Mouse (Mus musculus) layer of hippocampus, adult 9-10 months (tissue): ENCODE data around the gene Sdhb.

Experiments
- DNase-seq: peaks from one replicate; pipeline ENCODE4 v3.0.0; 2022; ENCODE audit warnings: low spot score

Gene Sdhb

GRCm38 (mm10) chr4:141014114-141014513 is 53.1 kb downstream of the Sdhb start:
- no peak for DNase-seq

DNA sequence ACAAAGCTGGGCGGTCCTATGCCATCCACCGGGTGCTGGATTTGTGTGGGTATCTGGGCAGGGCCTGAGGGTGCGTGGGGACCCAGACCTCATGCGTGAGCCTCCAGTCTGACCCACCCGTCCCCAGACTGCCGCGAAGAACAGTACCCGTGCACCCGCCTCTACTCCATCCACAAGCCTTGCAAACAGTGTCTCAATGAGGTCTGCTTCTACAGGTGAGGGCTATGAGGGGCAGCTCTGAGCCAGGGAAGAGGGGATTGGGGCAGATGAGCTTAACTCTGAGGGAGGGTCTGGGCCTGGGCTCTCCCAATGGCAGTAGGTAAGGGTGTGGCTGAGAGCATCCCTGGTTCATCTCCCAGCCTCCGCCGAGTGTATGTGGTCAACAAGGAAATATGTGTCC is 53.9 kb downstream of the Sdhb start:
- no peak for DNase-seq

- no peak for DNase-seq
Observed at GRCm38 (mm10) chr4:141015356-141015755, 54.4 kb downstream of the Sdhb start.

DNA sequence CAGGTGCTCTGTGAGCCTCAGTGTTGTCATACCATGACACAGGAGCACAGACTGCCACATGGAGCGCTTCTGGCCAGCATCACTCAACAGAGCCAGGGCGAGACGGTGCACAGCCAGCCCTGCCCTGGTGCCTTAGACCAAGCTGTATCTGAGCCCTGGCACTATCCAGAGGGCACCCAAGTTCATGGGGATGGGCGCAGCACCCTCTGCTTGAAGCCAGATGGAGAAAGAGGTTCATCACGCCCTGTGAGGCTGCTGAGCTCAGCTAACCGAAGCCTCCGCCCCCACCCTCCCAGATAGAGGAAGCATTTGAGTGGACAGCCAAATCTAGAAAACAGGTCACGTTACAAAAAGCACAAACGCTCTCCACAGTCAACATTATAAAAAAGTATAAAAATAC is 55.3 kb downstream of the Sdhb start:
- no peak for DNase-seq

- DNase-seq, result no peak
Observed at GRCm38 (mm10) chr4:141017657-141018436, 56.8 kb downstream of the Sdhb start.

DNA sequence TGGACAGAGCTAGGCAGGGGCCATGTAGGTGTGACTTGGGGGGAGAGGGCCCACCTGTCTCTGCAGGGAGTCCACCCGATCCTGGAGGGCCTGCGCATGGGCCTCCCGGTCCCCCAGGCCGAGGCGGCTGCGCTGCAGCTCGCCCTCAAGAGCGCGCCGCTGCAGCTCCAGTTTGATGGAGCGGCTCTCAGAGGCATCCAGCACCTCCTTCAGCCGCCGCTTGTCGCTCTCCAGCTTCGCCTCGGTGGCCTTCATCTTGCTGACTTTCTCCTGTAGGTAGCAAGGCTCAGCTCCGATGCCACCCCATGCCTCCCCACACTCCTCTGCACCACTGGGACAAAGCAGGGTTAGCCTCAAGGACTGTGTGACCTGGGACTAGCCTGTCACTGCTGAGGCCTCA is 59.2 kb downstream of the Sdhb start:
- DNase-seq, result no peak

DNA sequence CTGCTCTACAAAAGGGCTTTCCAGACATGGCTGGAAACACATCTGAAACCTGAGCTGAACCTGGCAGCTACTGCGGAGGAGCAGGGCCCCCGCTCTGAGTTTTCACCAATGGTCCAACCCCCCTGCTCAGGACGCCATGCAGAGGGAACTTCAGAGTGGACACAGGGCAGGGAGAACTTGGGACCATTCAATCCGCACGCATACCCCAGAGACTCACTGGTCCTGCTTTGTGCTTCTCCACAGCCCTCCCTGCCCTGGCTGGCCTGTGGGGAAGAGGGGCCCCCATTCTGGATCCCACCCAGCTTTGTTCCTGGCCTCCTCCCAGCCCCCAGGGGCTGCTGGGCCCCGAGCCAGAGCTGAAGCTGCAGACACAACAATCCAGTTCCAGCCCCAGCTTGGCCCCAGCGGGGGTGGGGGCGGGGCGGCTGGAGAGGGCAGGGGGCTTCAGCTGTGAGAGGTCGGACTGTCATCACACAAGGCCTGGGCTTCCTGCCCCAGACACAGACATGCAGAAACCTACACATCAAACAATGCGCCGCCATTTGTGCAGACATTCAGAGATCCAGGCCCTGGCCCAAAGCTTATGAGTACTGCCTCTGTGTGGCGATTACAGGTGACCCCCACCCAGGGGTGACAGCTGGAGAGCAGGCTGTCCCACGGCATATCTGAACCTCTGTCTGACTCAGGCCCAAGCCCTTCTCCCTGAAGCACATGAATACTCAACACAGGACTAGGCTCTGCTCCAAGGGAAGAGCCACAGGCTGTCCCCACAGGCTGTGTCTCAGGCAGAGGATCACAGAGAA is 60.0 kb downstream of the Sdhb start:
- no peak for DNase-seq

- no peak for DNase-seq
Observed at GRCm38 (mm10) chr4:141021614-141021929, 60.6 kb downstream of the Sdhb start.

GRCm38 (mm10) chr4:141024052-141024451 is 63.0 kb downstream of the Sdhb start:
- no peak for DNase-seq

DNA sequence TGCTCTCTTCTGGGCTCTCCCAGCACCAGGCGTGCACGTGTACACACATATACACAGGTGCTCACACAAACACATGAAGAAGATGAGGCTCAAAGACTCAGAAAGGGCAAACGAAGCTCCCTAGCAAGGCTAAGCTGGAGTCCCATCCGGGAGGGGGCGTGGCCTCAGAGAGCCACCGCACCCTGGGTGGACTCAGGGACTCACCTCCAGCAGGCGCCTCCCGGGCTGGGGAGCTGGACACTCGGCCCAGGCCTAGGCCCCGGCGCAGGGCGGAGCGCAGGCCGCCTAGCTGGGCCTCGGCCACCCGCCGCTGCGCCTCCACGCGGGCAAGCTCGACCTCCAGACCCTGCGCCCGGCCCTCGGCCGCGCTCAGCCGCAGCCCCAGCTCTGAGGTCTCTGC is 64.0 kb downstream of the Sdhb start:
- DNase-seq, result no peak
